Mouse (Mus musculus) liver, postnatal 0 days (tissue): ENCODE measurements around the gene Cep350. TPM values are rescaled to one million over a fixed set of nuclear protein-coding genes. Genes with fewer than 3 reads are reported as not detected.
"Not testable (repeated sequence)": the region's sequence is repeated elsewhere in the genome, so short reads cannot be mapped to it uniquely, and the experiment has no call there.

Experiments used
- ATAC-seq: fragments of 200-750 bp; cut with Nextera tagmentation; 2 replicates; pipeline ENCODE4 v1.8.0; 2017; ENCODE audit warnings: mild to moderate bottlenecking, moderate library complexity
- DNase-seq: peaks from one replicate; pipeline ENCODE4 v3.0.0-alpha.2; 2016
- H3K27ac ChIP-seq: fragments of 300-500 bp; sonication (generic); 2 replicates; pipeline ENCODE4 v1.5.1; 2014; ENCODE audit warnings: antibody characterized with exemption, moderate library complexity, mild to moderate bottlenecking, low read depth
- H3K27me3 ChIP-seq: fragments of 300-500 bp; sonication (generic); 2 replicates; pipeline ENCODE4 v1.6.1; 2014; ENCODE audit warnings: low read length, control low read depth, mixed read lengths; ENCODE audit not compliant: insufficient read depth
- H3K36me3 ChIP-seq: fragments of 300-500 bp; sonication (generic); replicated peaks from 2 replicates; pipeline ENCODE4 v1.6.1; 2014; ENCODE audit warnings: mild to moderate bottlenecking, control low read depth, low read length, moderate library complexity, mixed read lengths; ENCODE audit not compliant: insufficient read depth
- H3K4me1 ChIP-seq: fragments of 300-500 bp; sonication (generic); 2 replicates; pipeline ENCODE4 v1.6.1; 2014; ENCODE audit warnings: antibody characterized with exemption, mild to moderate bottlenecking, control low read depth; ENCODE audit not compliant: insufficient read depth
- H3K4me2 ChIP-seq: fragments of 300-500 bp; sonication (generic); 2 replicates; pipeline ENCODE4 v1.6.1; 2014; ENCODE audit warnings: low read depth, mild to moderate bottlenecking, low read length, moderate library complexity, mixed read lengths
- H3K4me3 ChIP-seq: fragments of 300-500 bp; sonication (generic); 2 replicates; pipeline ENCODE4 v1.5.1; 2014; ENCODE audit warnings: low read depth, low read length
- H3K9ac ChIP-seq: fragments of 300-500 bp; sonication (generic); replicated peaks from 2 replicates; pipeline ENCODE4 v1.6.1; 2014; ENCODE audit warnings: mild to moderate bottlenecking, moderate library complexity
- H3K9me3 ChIP-seq: fragments of 300-500 bp; sonication (generic); 2 replicates; pipeline ENCODE4 v1.6.1; 2016; ENCODE audit warnings: mild to moderate bottlenecking, control low read depth, low read length, mixed read lengths
- CTCF ChIP-seq: sonication (generic); IDR thresholded peaks from 2 replicates; pipeline ENCODE4 v1.5.1; 2016; ENCODE audit warnings: antibody characterized with exemption, low read depth
- EP300 ChIP-seq: IDR thresholded peaks from 2 replicates; pipeline ENCODE4 v1.6.1; 2016; ENCODE audit warnings: antibody characterized with exemption, low read depth, mild to moderate bottlenecking
- WGBS: fragments of 180-500 bp; shearing (Covaris S2); extraction: QIAGEN DNeasy Blood & Tissue Kit; methylation state at CpG from one replicate; pipeline ENCODE4 v1.1.7; 2014; ENCODE audit not compliant: insufficient replicate concordance; 5-methylcytosine and 5-hydroxymethylcytosine counted together
- polyA plus RNA-seq: library from polyadenylated mRNA; unstranded; fragments of >200 nt; fragmentation: Nextera tagmentation; extraction: Ambion mirVana; gene quantifications from 2 replicates; pipeline ENCODE4 v1.2.1, GENCODE M21; 2015

Gene Cep350
- polyA plus RNA-seq, 1 experiment from 2014 or later: 5.7 TPM

DNA sequence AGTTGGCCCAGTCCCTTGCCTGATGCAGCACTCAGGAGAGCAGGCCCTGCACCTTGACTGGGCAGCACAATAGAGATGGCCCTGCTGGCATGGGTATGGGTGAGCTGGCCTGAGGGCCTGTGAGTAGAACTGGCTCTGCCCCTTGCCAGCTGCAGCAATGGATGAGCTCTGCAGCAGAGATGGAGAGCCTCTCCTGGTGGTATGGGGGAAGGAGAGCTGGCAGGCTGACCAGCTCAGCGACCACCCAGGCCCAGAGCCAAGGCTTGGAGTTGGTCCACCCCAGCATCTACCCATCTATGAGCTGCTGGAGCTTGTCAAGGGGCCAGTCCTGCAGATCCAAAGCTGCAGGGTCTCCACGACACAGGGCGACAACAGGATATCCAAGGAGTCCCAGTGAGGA, 69.5 kb downstream of the Cep350 start:
- Histone ChIP-seq H3K36me3 (peaks cover 78% of the 10 kb centered on the region), H3K4me3 (no peak overlapping the region), H3K9ac (no peak overlapping the region), H3K27ac (no peak overlapping the region), H3K27me3 (no peaks in the 10 kb centered on the region), H3K4me2 (no peak overlapping the region), H3K9me3 (no peaks in the 10 kb centered on the region), H3K4me1 (no peaks in the 10 kb centered on the region)
- TF ChIP-seq CTCF (no peak), EP300 (no peak)
- no peak for ATAC-seq
- no peak for DNase-seq
- WGBS: 93% methylated on average over 3 of the region's 3 CpGs

DNA sequence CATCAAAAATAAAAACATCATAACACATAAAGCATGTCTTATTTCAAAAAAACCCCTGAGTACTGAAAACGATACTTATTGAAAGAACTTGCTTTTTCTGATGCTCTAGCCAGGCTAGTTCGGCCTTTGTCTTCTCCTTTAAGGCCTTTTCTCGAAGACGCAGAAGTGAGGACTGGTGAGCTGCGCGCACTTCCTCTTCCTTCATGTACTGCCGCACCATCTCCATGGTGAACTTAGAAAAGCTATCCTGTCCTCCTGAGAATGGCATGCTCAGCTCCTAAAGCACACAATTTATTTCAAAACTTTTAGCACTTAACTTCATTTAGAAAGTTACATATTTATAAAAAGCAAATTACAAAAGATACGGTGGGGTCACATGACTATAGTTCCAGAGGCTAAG, 71.7 kb downstream of the Cep350 start:
- Histone ChIP-seq H3K27ac (no peak overlapping the region), H3K4me3 (no peak overlapping the region), H3K9ac (no peak overlapping the region), H3K4me2 (no peak overlapping the region), H3K9me3 (no peaks in the 10 kb centered on the region), H3K4me1 (no peaks in the 10 kb centered on the region), H3K27me3 (no peaks in the 10 kb centered on the region), H3K36me3 (peaks cover 76% of the 10 kb centered on the region)
- no peak for TF ChIP-seq EP300
- TF ChIP-seq CTCF: no peak
- ATAC-seq (no peak), DNase-seq (no peak)
- 88% methylated on average over 8 of the region's 8 CpGs for WGBS

DNA sequence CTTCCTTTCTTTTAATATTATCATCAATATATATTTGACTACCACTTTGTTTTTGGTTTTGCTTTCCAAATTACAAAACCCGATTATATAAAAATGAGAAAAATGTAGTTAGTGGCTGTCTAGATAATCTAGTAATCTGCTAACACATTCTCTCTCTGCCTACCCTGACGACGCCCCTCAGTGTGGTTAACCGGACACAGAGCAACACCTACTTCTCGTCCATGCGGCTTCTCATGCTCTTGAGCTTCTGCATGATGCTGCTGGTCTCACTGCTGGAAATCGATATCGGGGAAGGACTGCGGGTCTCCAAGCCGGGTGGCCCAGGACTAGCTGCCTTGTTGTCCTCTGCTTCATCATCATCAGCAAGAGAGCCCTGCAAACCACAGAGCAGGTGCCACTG, 78.7 kb downstream of the Cep350 start:
- TF ChIP-seq CTCF (no peak), EP300 (no peak)
- peaks cover 79% of the 10 kb centered on the region for H3K36me3 ChIP-seq

DNA sequence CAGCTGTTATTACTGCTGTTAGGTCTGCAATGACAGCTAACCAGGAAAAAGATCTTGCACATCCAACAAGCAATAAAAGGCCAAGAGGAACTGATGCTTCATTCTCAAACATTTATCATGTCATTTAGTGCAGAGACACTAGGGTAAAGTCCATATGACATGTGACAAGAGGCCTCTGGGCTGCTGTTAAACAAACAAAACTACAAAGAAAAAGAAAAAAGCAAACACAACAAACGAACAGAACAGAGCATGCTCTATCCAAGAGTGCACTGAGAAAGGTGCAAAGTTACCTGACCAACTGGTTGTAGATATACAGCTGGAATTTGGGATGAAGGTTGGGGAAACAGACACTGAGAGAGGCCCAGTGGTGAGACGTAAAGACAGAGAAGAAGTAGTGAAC, 86.2 kb downstream of the Cep350 start:
- ATAC-seq: peak; percentile 85
- Histone ChIP-seq H3K9ac (no peak overlapping the region), H3K4me3 (no peak overlapping the region), H3K4me1 (no peaks in the 10 kb centered on the region), H3K4me2 (no peak overlapping the region), H3K36me3 (peaks cover 52% of the 10 kb centered on the region), H3K27ac (peak overlapping the region; percentile 49), H3K27me3 (no peaks in the 10 kb centered on the region), H3K9me3 (no peaks in the 10 kb centered on the region)
- 53% methylated on average over 2 of the region's 2 CpGs for WGBS
- no peak for DNase-seq
- TF ChIP-seq EP300: 0 out of 2 replicates have a peak, but pooled peaks have one; percentile 16
- TF ChIP-seq CTCF: no peak

More for the DNA sequence above, 78.7 kb downstream of the Cep350 start:
- WGBS: 73% methylated on average over 10 of the region's 10 CpGs
- no peak overlapping the region for H3K4me2 ChIP-seq
- no peaks in the 10 kb centered on the region for H3K4me1 ChIP-seq
- no peaks in the 10 kb centered on the region for H3K27me3 ChIP-seq
- H3K4me3 ChIP-seq: no peak overlapping the region
- no peak for ATAC-seq
- no peak overlapping the region for H3K9ac ChIP-seq
- no peak for DNase-seq
- H3K9me3 ChIP-seq: no peaks in the 10 kb centered on the region
- no peak overlapping the region for H3K27ac ChIP-seq

DNA sequence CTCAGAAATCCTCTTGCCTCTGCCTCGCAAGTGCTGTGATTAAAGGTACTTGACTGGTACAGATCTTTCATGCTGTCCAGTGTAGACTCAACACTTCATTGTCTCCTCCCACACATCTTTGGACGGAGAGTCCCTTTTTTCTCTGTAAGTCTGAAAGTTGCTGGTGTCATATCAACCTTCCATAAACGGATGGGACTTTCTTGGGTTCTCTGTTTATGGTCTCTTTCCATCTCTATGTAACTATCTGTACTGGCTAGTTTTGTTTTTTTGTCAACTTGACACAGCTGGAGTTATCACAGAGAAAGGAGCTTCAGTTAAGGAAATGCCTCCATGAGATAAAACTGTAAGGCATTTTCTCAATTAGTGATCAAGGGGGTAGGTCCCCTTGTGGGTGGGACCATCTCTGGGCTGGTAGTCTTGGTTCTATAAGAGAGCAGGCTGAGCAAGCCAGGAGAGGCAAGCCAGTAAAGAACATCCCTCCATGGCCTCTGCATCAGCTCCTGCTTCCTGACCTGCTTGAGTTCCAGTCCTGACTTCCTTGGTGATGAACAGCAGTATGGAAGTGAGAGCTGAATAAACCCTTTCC, 90.3 kb downstream of the Cep350 start:
- TF ChIP-seq EP300: 0 out of 2 replicates have a peak, but pooled peaks have one; percentile 17
- not testable (repeated sequence) for H3K4me3 ChIP-seq, ATAC-seq, DNase-seq, H3K4me2 ChIP-seq, H3K9me3 ChIP-seq, H3K27me3 ChIP-seq, H3K4me1 ChIP-seq, H3K9ac ChIP-seq
- Histone ChIP-seq H3K27ac (0 out of 2 replicates have a peak overlapping the region, but pooled peaks have one; percentile 29), H3K36me3 (peaks cover 49% of the 10 kb centered on the region)
- WGBS: 47% methylated on average over 3 of the region's 3 CpGs

DNA sequence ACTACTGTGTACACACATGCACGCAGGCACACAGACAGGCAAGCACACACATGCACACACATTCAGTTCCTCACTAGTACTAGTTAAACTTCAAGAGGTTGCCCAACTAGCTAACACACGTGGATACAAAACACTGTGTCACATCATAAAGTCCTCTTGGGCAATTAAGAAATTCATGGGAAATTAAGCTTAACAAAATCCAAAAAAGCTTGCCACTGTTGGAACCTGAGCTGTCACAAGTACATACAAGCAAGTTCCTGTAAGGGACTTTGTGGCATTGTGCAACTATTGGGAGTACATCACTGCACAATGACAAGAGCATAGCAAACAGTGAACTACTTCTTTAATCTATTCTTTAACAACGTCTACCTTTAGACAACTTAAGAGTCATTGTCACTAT, 93.5 kb downstream of the Cep350 start:
- no peaks in the 10 kb centered on the region for H3K9me3 ChIP-seq
- H3K27ac ChIP-seq: no peak overlapping the region
- H3K4me2 ChIP-seq: no peak overlapping the region
- no peak overlapping the region for H3K9ac ChIP-seq
- H3K4me1 ChIP-seq: no peaks in the 10 kb centered on the region
- no peak overlapping the region for H3K4me3 ChIP-seq
- TF ChIP-seq CTCF: no peak
- TF ChIP-seq EP300: no peak
- no peaks in the 10 kb centered on the region for H3K27me3 ChIP-seq
- peaks cover 50% of the 10 kb centered on the region for H3K36me3 ChIP-seq
- DNase-seq: no peak
- WGBS: 85% methylated on average over 3 of the region's 3 CpGs
- no peak for ATAC-seq

DNA sequence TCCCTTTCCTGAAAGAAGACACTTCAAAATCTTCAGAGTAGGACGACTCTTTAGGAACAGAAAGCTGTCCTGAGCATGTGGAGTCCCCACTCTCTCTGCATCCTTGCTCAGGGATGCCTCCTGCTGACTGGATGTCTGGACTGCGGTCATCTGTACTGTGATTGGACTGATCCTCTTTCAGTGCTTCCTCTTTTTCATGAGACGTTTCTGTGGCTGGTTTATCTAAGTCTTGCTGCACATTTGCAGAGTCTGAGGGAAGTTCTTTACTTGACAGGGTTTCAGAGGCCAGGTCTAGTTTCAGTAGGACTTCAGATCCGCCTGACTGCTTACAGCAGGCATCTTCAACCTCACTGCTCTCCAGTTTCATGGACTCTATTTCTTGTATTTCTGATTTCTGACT, 110.1 kb downstream of the Cep350 start:
- 40% methylated on average over 4 of the region's 4 CpGs for WGBS

More for the DNA sequence above, 110.1 kb downstream of the Cep350 start:
- DNase-seq (peak; percentile 36), ATAC-seq (0 out of 2 replicates have a peak, but pooled peaks have one; percentile 33)
- H3K4me1 ChIP-seq: no peaks in the 10 kb centered on the region
- H3K4me2 ChIP-seq: no peak overlapping the region
- peaks cover 82% of the 10 kb centered on the region for H3K36me3 ChIP-seq
- no peak overlapping the region for H3K4me3 ChIP-seq
- TF ChIP-seq CTCF (peak; percentile 56), EP300 (no peak)
- H3K9me3 ChIP-seq: no peaks in the 10 kb centered on the region
- H3K27me3 ChIP-seq: no peaks in the 10 kb centered on the region
- H3K27ac ChIP-seq: no peak overlapping the region
- H3K9ac ChIP-seq: no peak overlapping the region
